Comparison of ENCODE assay signal across 8 mouse cellular contexts in genomic region chr6:67158765-67159164, GRCm38 (mm10).
A peak's percentile ranks its signal among the peaks of the same experiment; 100 is the strongest.
DNase-seq lines count a peak whose midpoint lies in the region; ATAC-seq and TF ChIP-seq lines count a peak whose summit lies in the region.

No protein-coding gene starts in this region.

- no peak overlapping the region for H3K27ac ChIP-seq in ES-E14 (ENCODE audit: insufficient read depth, low read depth, low read length, poor library complexity, severe bottlenecking)
- no peak overlapping the region for H3K27ac ChIP-seq in forebrain, embryonic 16.5 days (ENCODE audit: low read length)

- intact Hi-C loops in heart, postnatal 25 days (cut with DNase I), result loop anchor here (1.0 to 5.0 kb wide), 4 partner anchors 121 to 317 kb away; partner anchors contain the start of genes Gadd45a and Gng12

- TF ChIP-seq CTCF in lung, adult 2 months (IDR thresholded peaks at IDR 0.05; ENCODE audit: insufficient read depth, low read length), result peak; percentile 65

- no peak for TF ChIP-seq POLR2A in lung, adult 2 months (IDR thresholded peaks at IDR 0.05; ENCODE audit: borderline replicate concordance, extremely low read depth, low read depth, low read length)

- no peaks in the 10 kb centered on the region for H3K36me3 ChIP-seq in ES-E14 (ENCODE audit: control insufficient read depth, insufficient read depth, low read length, poor library complexity, severe bottlenecking)
- no peaks in the 10 kb centered on the region for H3K36me3 ChIP-seq in forebrain, embryonic 16.5 days (ENCODE audit: control insufficient read depth, insufficient read depth)

- H3K4me1 ChIP-seq in ES-E14 (ENCODE audit: control insufficient read depth in 2 of 2, insufficient read depth in 2 of 2, low read length in 2 of 2, poor library complexity in 1 of 2), result peaks cover 0 to 3% of the 10 kb centered on the region in 2 experiments; a peak in 1 of 4 replicates
- H3K4me1 ChIP-seq in forebrain, embryonic 16.5 days (replicated peaks; ENCODE audit: control insufficient read depth, insufficient read depth, low read length), result 0 out of 2 replicates have a peak, but pooled peaks cover 4% of the 10 kb centered on the region
- no peaks in the 10 kb centered on the region for H3K4me1 ChIP-seq in lung, adult 2 months (ENCODE audit: control insufficient read depth, insufficient read depth, low read length)

- WGBS in forebrain, embryonic 16.5 days, result under 1% methylated on average over 10 of the region's 10 CpGs
- WGBS in lung, adult 2 months, result 1% methylated on average over 10 of the region's 10 CpGs

- H3K9ac ChIP-seq in ES-E14 (ENCODE audit: insufficient read depth, low read depth, low read length, poor library complexity, severe bottlenecking), result no peak overlapping the region
- no peak overlapping the region for H3K9ac ChIP-seq in forebrain, embryonic 16.5 days (replicated peaks; ENCODE audit: low read depth, low read length)

- H3K4me3 ChIP-seq in ES-E14 (ENCODE audit: insufficient read depth in 1 of 2, low read depth in 1 of 2, low read length in 2 of 2, poor library complexity in 1 of 2, severe bottlenecking in 1 of 2), result no peak overlapping the region
- no peak overlapping the region for H3K4me3 ChIP-seq in forebrain, embryonic 16.5 days (replicated peaks; ENCODE audit: low read length)
- H3K4me3 ChIP-seq in lung, adult 2 months (replicated peaks; ENCODE audit: extremely low read depth, low read depth, low read length), result no peak overlapping the region

- peak; percentile 92 for ATAC-seq in forebrain, embryonic 16.5 days
- peak; percentile 99 for ATAC-seq in neutrophil, adult 5-6 weeks (ENCODE audit: extremely low read depth, insufficient number of reproducible peaks, low FRiP score, poor library complexity, severe bottlenecking)

- peak overlapping the region; percentile 23; the same call in 1 of the 2 replicates for H3K4me2 ChIP-seq in forebrain, embryonic 16.5 days (ENCODE audit: low read length)

- H3K9me3 ChIP-seq in ES-E14 (ENCODE audit: control insufficient read depth, insufficient read depth, low read depth, low read length), result no peaks in the 10 kb centered on the region
- no peaks in the 10 kb centered on the region for H3K9me3 ChIP-seq in forebrain, embryonic 16.5 days (ENCODE audit: control insufficient read depth, low read length)

- peak; percentile 94 for DNase-seq in ES-E14 (ENCODE audit: low read depth, low spot score)
- peak; percentile 88 to 89 for DNase-seq in cerebellum, adult 18-20 months
- peak; percentile 73 for DNase-seq in heart, postnatal 25 days (ENCODE audit: low spot score)
- DNase-seq in layer of hippocampus, adult 18-20 months (ENCODE audit: low spot score in 2 of 2), result peak; percentile 77 to 92
- DNase-seq in lung, adult 2 months, result peak; percentile 80
- peak; percentile 73 for DNase-seq in testis, postnatal 14 days (ENCODE audit: low spot score)

- in situ Hi-C loops in ES-E14 (cut with MboI; ENCODE audit: low sequenced_read_pairs in 2 of 2, unreplicated experiment in 2 of 2), result loop anchor here in 1 of 2 experiments (5.0 to 25.0 kb wide), 3 partner anchors 191 to 621 kb away; partner anchors contain the start of gene Mad2l1

- no peaks in the 10 kb centered on the region for H3K27me3 ChIP-seq in forebrain, embryonic 16.5 days (replicated peaks; ENCODE audit: control insufficient read depth, insufficient read depth, low read length)

TF ChIP-seq in ES-E14, 5 proteins besides CTCF, POLR2A, EP300 and RAD21:
- TF ChIP-seq CHD2 (IDR thresholded peaks at IDR 0.05; ENCODE audit: low read depth, low read length) (no peak), ZC3H11A (IDR thresholded peaks at IDR 0.05; ENCODE audit: borderline replicate concordance, low read depth, low read length) (peak; percentile 96), ZNF384 (IDR thresholded peaks at IDR 0.05; ENCODE audit: low read depth, low read length) (no peak)
TF ChIP-seq in ES-E14: peak in this region for 1.
